Mouse (Mus musculus) kidney, embryonic 16.5 days (tissue): ENCODE results near the gene Aldh1l2. TPM values are rescaled to one million over a fixed set of nuclear protein-coding genes. Genes with fewer than 3 reads are reported as not detected.

Experiments used
- ATAC-seq: fragments of 200-750 bp; cut with Nextera tagmentation; 2 replicates; pipeline ENCODE4 v1.8.0; 2017; ENCODE audit warnings: moderate TSS enrichment; ENCODE audit not compliant: low FRiP score, low TSS enrichment
- H3K27ac ChIP-seq: fragments of 300-500 bp; sonication (generic); 2 replicates; pipeline ENCODE4 v1.5.1; 2014; ENCODE audit warnings: low read length
- H3K27me3 ChIP-seq: fragments of 300-500 bp; sonication (generic); 2 replicates; pipeline ENCODE4 v1.6.1; 2014; ENCODE audit warnings: low read length, control low read depth, mixed read lengths; ENCODE audit not compliant: insufficient read depth
- H3K36me3 ChIP-seq: fragments of 300-500 bp; sonication (generic); 2 replicates; pipeline ENCODE4 v1.6.1; 2014; ENCODE audit warnings: low read length, control low read depth, mixed read lengths; ENCODE audit not compliant: insufficient read depth
- H3K4me1 ChIP-seq: fragments of 300-500 bp; sonication (generic); 2 replicates; pipeline ENCODE4 v1.6.1; 2014; ENCODE audit warnings: low read length, control low read depth, mixed read lengths; ENCODE audit not compliant: insufficient read depth
- H3K4me2 ChIP-seq: fragments of 300-500 bp; sonication (generic); replicated peaks from 2 replicates; pipeline ENCODE4 v1.6.1; 2014; ENCODE audit warnings: low read depth, low read length
- H3K4me3 ChIP-seq: fragments of 300-500 bp; sonication (generic); 2 replicates; pipeline ENCODE4 v1.5.1; 2014; ENCODE audit warnings: mild to moderate bottlenecking, low read length
- H3K9ac ChIP-seq: fragments of 300-500 bp; sonication (generic); replicated peaks from 2 replicates; pipeline ENCODE4 v1.6.1; 2014; ENCODE audit warnings: low read length
- H3K9me3 ChIP-seq: fragments of 300-500 bp; sonication (generic); 2 replicates; pipeline ENCODE4 v1.6.1; 2016; ENCODE audit warnings: low read length, control low read depth
- WGBS: fragments of 180-500 bp; shearing (Covaris S2); extraction: QIAGEN DNeasy Blood & Tissue Kit; methylation state at CpG from one replicate; pipeline ENCODE4 v1.1.7; 2014; 5-methylcytosine and 5-hydroxymethylcytosine counted together
- polyA plus RNA-seq: library from polyadenylated mRNA; unstranded; fragments of >200 nt; fragmentation: Nextera tagmentation; extraction: Ambion mirVana; gene quantifications from 2 replicates; pipeline ENCODE4 v1.2.1, GENCODE M21; 2015

Gene Aldh1l2
- 0.80 and 0.81 TPM in 2 replicates for polyA plus RNA-seq

GRCm38 (mm10) chr10:83533910-83534283 is at the start of gene Aldh1l2:
Gene Aldh1l2, minus strand, starts transcription at chr10:83534140.
- peak within 1 kb of the TSS; percentile 50 for H3K9ac ChIP-seq
- peak; percentile 97 for ATAC-seq
- no peak within 1 kb of the TSS for H3K27ac ChIP-seq
- H3K27me3 ChIP-seq: peaks cover 3% of the 10 kb centered on the region; the same call in 1 of the 2 replicates
- WGBS: 0% methylated on average over 21 of the region's 21 CpGs
- peak within 1 kb of the TSS; percentile 47 for H3K4me3 ChIP-seq
- H3K36me3 ChIP-seq: no peaks in the 10 kb centered on the region
- peaks cover 12% of the 10 kb centered on the region; the same call in 1 of the 2 replicates for H3K4me1 ChIP-seq
- H3K4me2 ChIP-seq: peak within 1 kb of the TSS; percentile 81
- no peaks in the 10 kb centered on the region for H3K9me3 ChIP-seq

GRCm38 (mm10) chr10:83565449-83566441 is 31.8 kb upstream of the Aldh1l2 start:
- 94% methylated on average over 7 of the region's 7 CpGs for WGBS
- no peaks in the 10 kb centered on the region for H3K4me1 ChIP-seq
- H3K27me3 ChIP-seq: no peaks in the 10 kb centered on the region
- H3K36me3 ChIP-seq: peaks cover 71% of the 10 kb centered on the region
- no peak overlapping the region for H3K27ac ChIP-seq
- ATAC-seq: no peak
- H3K4me2 ChIP-seq: no peak overlapping the region
- no peaks in the 10 kb centered on the region for H3K9me3 ChIP-seq
- H3K9ac ChIP-seq: no peak overlapping the region
- H3K4me3 ChIP-seq: no peak overlapping the region

GRCm38 (mm10) chr10:83563005-83563404 is 29.1 kb upstream of the Aldh1l2 start:
- no peaks in the 10 kb centered on the region for H3K27me3 ChIP-seq
- H3K4me2 ChIP-seq: no peak overlapping the region
- H3K4me3 ChIP-seq: no peak overlapping the region
- ATAC-seq: no peak
- no peaks in the 10 kb centered on the region for H3K9me3 ChIP-seq
- H3K27ac ChIP-seq: no peak overlapping the region
- H3K9ac ChIP-seq: no peak overlapping the region
- H3K36me3 ChIP-seq: peaks cover 64% of the 10 kb centered on the region
- no peaks in the 10 kb centered on the region for H3K4me1 ChIP-seq

GRCm38 (mm10) chr10:83545341-83545740 is 11.4 kb upstream of the Aldh1l2 start:
- Histone ChIP-seq H3K27ac (no peak overlapping the region), H3K9ac (no peak overlapping the region), H3K27me3 (no peaks in the 10 kb centered on the region), H3K36me3 (peaks cover 9% of the 10 kb centered on the region), H3K4me1 (peaks cover 13% of the 10 kb centered on the region), H3K9me3 (no peaks in the 10 kb centered on the region), H3K4me2 (peak overlapping the region; percentile 69), H3K4me3 (no peak overlapping the region)
- no peak for ATAC-seq
- WGBS: 57% methylated on average over 3 of the region's 3 CpGs

GRCm38 (mm10) chr10:83544103-83544479 is 10.2 kb upstream of the Aldh1l2 start:
- Histone ChIP-seq H3K27ac (peak overlapping the region; percentile 90), H3K9ac (peak overlapping the region; percentile 91), H3K9me3 (no peaks in the 10 kb centered on the region), H3K36me3 (no peaks in the 10 kb centered on the region; the same call in 1 of the 2 replicates), H3K4me2 (peak overlapping the region; percentile 69), H3K27me3 (no peaks in the 10 kb centered on the region), H3K4me1 (peaks cover 13% of the 10 kb centered on the region), H3K4me3 (peak overlapping the region; percentile 91)
- 0% methylated on average over 41 of the region's 41 CpGs for WGBS
- ATAC-seq: peak; percentile 96

GRCm38 (mm10) chr10:83543439-83544102 is 9.6 kb upstream of the Aldh1l2 start, which contains the start of gene Washc4:
Gene Washc4, plus strand, starts transcription at chr10:83543752.
- WGBS: 1% methylated on average over 49 of the region's 49 CpGs
- peak within 1 kb of the TSS; percentile 91 for H3K9ac ChIP-seq
- H3K27ac ChIP-seq: peak within 1 kb of the TSS; percentile 90
- no peaks in the 10 kb centered on the region for H3K27me3 ChIP-seq
- H3K9me3 ChIP-seq: no peaks in the 10 kb centered on the region
- H3K36me3 ChIP-seq: no peaks in the 10 kb centered on the region; the same call in 1 of the 2 replicates
- H3K4me1 ChIP-seq: peaks cover 13% of the 10 kb centered on the region
- ATAC-seq: peak; percentile 100
- H3K4me3 ChIP-seq: peak within 1 kb of the TSS; percentile 91
- H3K4me2 ChIP-seq: peak within 1 kb of the TSS; percentile 69

- Histone ChIP-seq H3K9me3 (no peaks in the 10 kb centered on the region), H3K4me3 (no peak overlapping the region), H3K27me3 (no peaks in the 10 kb centered on the region), H3K9ac (no peak overlapping the region), H3K4me2 (no peak overlapping the region), H3K27ac (no peak overlapping the region), H3K4me1 (peaks cover 13% of the 10 kb centered on the region), H3K36me3 (no peaks in the 10 kb centered on the region)
- WGBS: 86% methylated on average over 7 of the region's 7 CpGs
- no peak for ATAC-seq
These were observed 8.3 kb upstream of the Aldh1l2 start for GRCm38 (mm10) chr10:83542241-83542640.

GRCm38 (mm10) chr10:83540092-83540491 is 6.2 kb upstream of the Aldh1l2 start:
- H3K27ac ChIP-seq: no peak overlapping the region
- H3K9me3 ChIP-seq: no peaks in the 10 kb centered on the region
- no peak overlapping the region for H3K4me2 ChIP-seq
- H3K36me3 ChIP-seq: no peaks in the 10 kb centered on the region
- H3K27me3 ChIP-seq: no peaks in the 10 kb centered on the region
- no peak overlapping the region for H3K9ac ChIP-seq
- no peak overlapping the region for H3K4me3 ChIP-seq
- no peak for ATAC-seq
- peaks cover 7% of the 10 kb centered on the region; the same call in 1 of the 2 replicates for H3K4me1 ChIP-seq
- 23% methylated on average over 3 of the region's 3 CpGs for whole genome bisulfite sequencing

GRCm38 (mm10) chr10:83539311-83539980 is 5.5 kb upstream of the Aldh1l2 start:
- 80% methylated on average over 6 of the region's 6 CpGs for WGBS

More at GRCm38 (mm10) chr10:83539311-83539980, 5.5 kb upstream of the Aldh1l2 start:
- Histone ChIP-seq H3K4me2 (no peak overlapping the region), H3K9me3 (no peaks in the 10 kb centered on the region), H3K4me3 (no peak overlapping the region), H3K4me1 (peaks cover under 1% of the 10 kb centered on the region; the same call in 1 of the 2 replicates), H3K27me3 (no peaks in the 10 kb centered on the region), H3K27ac (no peak overlapping the region), H3K36me3 (no peaks in the 10 kb centered on the region), H3K9ac (no peak overlapping the region)
- ATAC-seq: no peak
